Mouse (Mus musculus) naive thymus-derived CD4-positive, alpha-beta T cell, adult 2 months (primary cell): ENCODE measurements around the gene Comtd1.

ENCODE experiments used
- DNase-seq: peaks from one replicate; pipeline ENCODE4 v3.0.0-alpha.2; 2011; ENCODE audit warnings: low read depth

Gene Comtd1

GRCm38 (mm10) chr14:21802543-21803206 lies 46.1 kb downstream of the Comtd1 start:
- DNase-seq: no peak

- no peak for DNase-seq
Measured at GRCm38 (mm10) chr14:21801624-21802023, 47.2 kb downstream of the Comtd1 start.

- DNase-seq: no peak
Measured at GRCm38 (mm10) chr14:21800641-21801040, 48.1 kb downstream of the Comtd1 start.
